Mouse (Mus musculus): Measurements from ENCODE around the gene Dennd1a.

Gene Dennd1a

DNA sequence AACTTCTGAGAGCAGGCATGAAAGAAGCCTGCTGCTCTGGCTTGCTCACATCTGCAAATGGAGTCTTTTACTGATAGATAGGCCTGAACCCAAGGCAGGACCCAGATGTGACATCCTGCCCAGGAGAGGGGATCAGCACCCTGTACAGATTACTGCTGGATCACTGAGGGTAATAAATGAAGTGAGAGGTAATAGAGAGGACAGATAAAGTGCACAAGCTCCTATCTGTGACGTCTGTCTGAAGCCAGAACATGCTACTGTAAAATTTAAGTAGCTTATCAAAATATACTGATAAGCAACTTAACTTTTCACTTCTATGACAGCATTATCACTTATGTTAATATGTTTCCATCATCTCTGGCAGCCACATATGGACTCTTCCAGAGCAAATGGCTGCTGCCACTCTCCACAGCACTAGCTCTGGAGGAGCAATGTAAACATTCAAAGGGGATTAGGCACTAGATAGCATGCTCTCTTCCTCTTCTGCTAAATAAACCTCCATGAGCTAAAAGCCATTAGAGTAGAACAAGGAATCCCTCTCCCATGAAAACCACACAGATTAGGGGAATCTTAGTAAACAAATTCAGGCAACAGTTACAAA, 235.6 kb downstream of the Dennd1a start:
- no peak for DNase-seq (ENCODE audit: low read depth, low spot score)

DNA sequence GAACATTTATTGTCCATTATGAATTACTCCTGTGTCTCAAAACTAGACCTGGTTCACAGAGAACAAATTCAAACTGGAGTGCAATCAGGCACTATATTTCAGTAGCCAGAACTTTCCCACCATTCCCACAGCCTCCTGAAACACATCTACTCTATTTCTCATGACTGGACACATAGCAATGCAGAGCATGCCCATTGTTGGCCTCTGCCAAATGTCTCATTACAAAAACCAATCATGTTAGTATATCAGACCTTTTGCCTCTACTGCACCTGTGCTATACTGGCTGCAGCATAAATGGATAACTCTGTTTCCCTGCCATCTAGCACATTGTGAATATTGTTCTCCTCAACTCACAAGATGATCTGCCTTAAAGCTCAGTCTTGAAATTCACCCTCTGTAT, 238.2 kb downstream of the Dennd1a start:
- DNase-seq (ENCODE audit: low read depth, low spot score), result no peak

DNA sequence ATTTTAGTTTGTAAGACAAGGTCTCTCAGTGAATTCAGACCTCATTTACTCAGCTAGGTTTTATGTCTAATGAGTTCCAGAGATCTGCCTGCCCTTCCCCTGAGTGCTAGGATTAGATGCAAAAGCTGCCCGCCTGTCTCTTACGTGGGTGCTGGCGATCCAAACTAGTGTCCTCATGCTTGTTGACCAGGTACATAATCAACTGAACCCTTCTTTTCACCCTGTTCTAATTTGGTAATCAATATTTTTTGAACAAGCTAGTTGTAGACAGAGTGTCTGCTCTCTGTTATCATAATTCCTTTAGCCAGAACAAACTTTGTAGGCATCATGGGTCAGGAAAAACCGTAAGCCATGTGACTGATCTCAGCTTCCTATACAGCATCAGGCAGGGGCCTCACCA, 241.9 kb downstream of the Dennd1a start:
- DNase-seq (ENCODE audit: low read depth, low spot score), result no peak

DNA sequence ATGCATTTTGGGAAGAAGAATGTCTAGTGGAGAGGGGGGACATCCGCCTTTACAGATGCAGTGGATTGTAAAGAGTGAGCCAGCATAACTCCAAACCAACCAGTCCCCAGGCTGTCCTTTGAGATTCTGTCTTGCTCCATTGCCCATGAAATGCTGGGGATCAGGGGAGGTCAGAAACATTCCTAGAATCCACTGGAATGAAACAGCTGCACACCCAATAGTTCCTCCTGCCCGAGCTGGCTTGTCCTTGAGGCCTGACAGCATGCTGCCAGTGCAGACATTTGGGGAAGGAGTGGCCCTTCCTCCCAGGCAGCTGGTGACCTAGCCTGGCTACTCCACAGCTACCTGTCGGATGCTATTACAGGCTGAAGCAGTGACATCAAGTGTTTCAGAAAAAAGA, 246.3 kb downstream of the Dennd1a start:
- no peak for DNase-seq (ENCODE audit: low read depth, low spot score)

GRCm38 (mm10) chr2:38039621-38040020, 247.6 kb downstream of the Dennd1a start:
- DNase-seq (ENCODE audit: low read depth, low spot score), result no peak

DNA sequence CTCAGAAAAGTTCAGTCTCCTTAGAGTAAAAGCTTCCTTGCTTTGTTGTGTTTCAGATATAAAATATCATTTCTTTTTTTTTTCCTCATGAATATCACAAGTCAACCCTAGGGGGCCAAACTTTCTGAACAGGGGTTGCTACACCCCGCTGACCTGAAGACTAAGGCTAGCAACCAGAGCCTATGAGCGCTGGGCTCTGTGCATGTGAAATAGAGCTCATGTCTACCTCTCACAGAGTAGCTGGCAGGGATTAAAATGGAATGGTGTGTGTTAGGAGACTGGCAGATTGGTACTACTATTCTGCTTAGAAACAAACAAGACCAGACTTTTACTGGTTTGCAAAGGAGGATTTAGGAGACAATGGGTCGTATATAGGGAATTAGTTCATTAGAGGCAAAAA, 258.9 kb downstream of the Dennd1a start:
- DNase-seq (ENCODE audit: low read depth, low spot score), result no peak

- no peak for DNase-seq (ENCODE audit: low read depth, low spot score)
Observed at GRCm38 (mm10) chr2:38025615-38026014, 261.6 kb downstream of the Dennd1a start.

- no peak for DNase-seq (ENCODE audit: low read depth, low spot score)
Observed at GRCm38 (mm10) chr2:38023741-38024130, 263.5 kb downstream of the Dennd1a start.

- DNase-seq (ENCODE audit: low read depth, low spot score), result no peak
Observed at GRCm38 (mm10) chr2:38023054-38023740, 264.0 kb downstream of the Dennd1a start.

DNA sequence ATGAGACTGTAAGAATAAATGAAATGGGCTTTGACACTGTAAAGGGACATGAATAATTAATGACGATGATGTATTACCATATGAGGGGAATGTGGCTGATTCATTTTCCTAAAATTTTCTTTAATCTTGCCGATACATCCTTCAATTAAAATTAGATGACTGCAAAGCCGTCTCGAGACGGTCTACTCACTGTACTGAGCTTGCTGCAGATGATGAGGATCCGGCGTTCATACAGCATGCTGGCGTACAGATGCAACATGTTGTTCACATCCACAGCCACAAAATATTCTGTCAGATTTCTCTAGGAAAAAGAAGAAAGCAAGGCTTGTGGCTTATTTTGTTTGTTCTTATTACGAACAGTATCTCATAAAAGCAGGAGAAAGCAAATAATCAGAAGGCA, 266.0 kb downstream of the Dennd1a start:
- DNase-seq (ENCODE audit: low read depth, low spot score), result no peak

- DNase-seq (ENCODE audit: low read depth, low spot score), result no peak
Observed at GRCm38 (mm10) chr2:38014702-38015101, 272.5 kb downstream of the Dennd1a start.

GRCm38 (mm10) chr2:38013839-38014365, 273.3 kb downstream of the Dennd1a start:
- DNase-seq (ENCODE audit: low read depth, low spot score), result no peak

GRCm38 (mm10) chr2:38007238-38007637, 280.0 kb downstream of the Dennd1a start:
- DNase-seq (ENCODE audit: low read depth, low spot score), result no peak

DNA sequence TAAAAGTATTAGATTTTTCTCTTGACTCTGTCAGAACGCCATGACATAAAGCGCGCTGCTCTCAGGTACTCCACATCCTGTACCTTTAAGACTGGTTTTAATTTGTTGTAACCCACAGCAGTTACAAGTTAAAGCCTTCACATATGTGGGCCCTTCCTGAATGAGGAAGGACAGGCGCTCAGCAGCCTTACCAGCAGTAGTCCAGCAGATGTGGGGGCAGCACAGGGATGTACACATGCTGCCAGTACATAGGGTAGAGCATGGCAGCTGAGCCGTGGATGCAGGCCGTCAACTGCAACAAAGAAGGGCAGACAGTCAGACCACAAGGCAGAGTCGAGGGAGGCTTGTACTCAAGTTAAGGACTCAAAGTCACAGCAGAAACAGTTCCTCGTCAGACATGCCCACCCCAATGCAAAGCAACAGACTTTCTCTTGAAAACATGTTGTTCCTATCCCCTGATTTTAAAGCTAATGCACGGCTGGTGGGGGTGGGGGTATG, 284.0 kb downstream of the Dennd1a start:
- peak; percentile 4 for DNase-seq (ENCODE audit: low read depth, low spot score)

- no peak for DNase-seq (ENCODE audit: low read depth, low spot score)
Observed at GRCm38 (mm10) chr2:38001004-38001403, 286.2 kb downstream of the Dennd1a start.

GRCm38 (mm10) chr2:37997966-37998365, 289.2 kb downstream of the Dennd1a start:
- DNase-seq (ENCODE audit: low read depth, low spot score), result peak; percentile 56

DNA sequence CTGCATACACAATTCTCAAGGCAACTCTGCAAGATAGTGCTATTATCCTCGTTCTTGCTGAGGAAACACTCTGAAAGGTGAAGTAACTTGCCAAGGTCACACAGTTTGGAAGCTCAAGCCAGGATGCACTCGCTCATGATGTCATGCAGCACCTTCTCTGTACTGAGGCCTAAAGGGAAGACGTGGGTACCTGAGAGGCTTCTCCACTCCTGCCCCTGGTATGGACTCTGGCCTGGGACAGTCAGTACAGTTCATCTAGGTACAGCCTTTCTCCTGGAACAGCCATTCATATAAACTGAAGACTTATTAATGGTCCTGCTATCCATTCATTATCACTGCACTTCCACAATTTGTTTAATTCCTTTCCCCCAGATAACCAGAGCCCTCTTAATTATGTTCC, 298.1 kb downstream of the Dennd1a start:
- no peak for DNase-seq (ENCODE audit: low read depth, low spot score)

GRCm38 (mm10) chr2:37988301-37988700, 298.9 kb downstream of the Dennd1a start:
- no peak for DNase-seq (ENCODE audit: low read depth, low spot score)

DNA sequence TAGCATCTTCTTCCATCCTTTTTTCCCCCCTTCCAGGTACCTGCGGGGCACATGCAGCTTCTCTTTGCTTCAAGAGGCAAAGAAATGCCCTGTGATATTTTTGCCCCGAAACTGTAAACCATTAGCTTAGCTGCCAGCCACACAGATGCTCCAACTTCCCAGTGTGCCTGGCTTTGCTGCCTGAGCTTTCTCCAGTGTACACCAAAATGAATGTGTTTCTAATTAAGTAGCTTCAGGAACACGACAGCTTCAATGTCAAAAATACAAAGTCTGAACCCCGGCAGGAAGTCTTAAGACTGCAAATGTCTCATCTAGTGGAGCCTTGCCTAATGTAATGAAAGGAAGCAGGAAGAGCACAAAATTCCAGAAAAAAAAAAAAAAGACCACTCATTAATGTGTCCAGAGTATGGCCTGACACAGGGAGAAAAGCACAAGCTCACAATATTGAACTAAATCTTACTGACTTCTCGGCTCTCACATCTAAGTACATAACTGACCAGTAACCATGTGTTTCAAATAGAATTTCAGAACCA, 301.4 kb downstream of the Dennd1a start:
- DNase-seq (ENCODE audit: low read depth, low spot score), result no peak

DNA sequence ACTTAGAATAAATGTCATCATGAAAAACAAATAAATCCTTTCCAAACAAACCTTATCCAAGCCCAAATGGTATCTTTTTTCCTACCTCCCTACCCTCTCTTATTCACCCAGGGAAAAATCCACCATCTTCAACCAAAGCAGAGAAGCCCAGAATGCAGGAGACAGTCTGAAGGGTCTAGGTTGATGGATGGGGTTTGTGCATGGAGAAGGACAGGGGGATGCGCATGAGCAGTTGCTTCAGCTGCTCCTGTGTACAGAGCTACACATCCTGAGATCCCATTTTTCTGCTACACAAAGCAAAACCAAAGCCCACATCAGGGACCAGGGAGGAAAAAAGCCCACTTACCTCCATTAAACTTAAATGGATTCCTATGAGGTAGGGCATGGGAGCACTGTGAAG, 304.5 kb downstream of the Dennd1a start:
- DNase-seq (ENCODE audit: low read depth, low spot score), result no peak

GRCm38 (mm10) chr2:37981562-37982403, 305.4 kb downstream of the Dennd1a start:
- DNase-seq (ENCODE audit: low read depth, low spot score), result peak; percentile 26

DNA sequence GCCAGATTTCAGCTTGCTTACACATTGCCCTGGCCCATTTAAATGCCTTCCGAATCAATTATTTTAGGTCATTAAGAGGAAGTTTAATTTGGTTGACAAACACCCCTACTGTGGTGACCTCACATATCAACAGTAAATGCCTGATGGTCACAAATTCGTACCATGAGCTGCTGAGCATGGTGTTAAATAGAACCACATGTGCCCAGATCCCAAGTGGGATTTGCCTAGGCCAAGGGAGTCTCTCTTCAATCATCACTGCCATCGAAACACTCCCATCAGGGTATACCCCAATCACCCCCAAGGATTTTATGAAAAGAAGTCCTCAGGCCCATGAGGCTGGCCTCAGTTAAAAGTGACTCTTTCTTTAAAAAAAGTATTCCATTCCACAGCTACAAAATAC, 313.0 kb downstream of the Dennd1a start:
- no peak for DNase-seq (ENCODE audit: low read depth, low spot score)

Data from ZHBTc4 (cell line).